Mouse (Mus musculus) NIH3T3 (cell line): ENCODE results near the gene Rps5.
"Not testable (repeated sequence)": the region's sequence is repeated elsewhere in the genome, so short reads cannot be mapped to it uniquely, and the experiment has no call there.

Experiments
- DNase-seq: peaks from one replicate; pipeline ENCODE4 v3.0.0-alpha.2; 2012; ENCODE audit warnings: low read depth

Rps5 gene

GRCm38 (mm10) chr7:12921705-12922465, at the start of gene Rps5:
Rps5 (plus strand) TSS chr7:12922290.
- DNase-seq, result peak; percentile 99

- peak; percentile 73 for DNase-seq
Measured at GRCm38 (mm10) chr7:12874301-12874700, 47.8 kb upstream of the Rps5 start.

- DNase-seq, result no peak
Measured at GRCm38 (mm10) chr7:12880036-12880435, 42.1 kb upstream of the Rps5 start.

- not testable (repeated sequence) for DNase-seq
Measured at GRCm38 (mm10) chr7:12880497-12880896, 41.6 kb upstream of the Rps5 start.

- DNase-seq, result peak; percentile 96
Measured at GRCm38 (mm10) chr7:12880911-12881660, 41.0 kb upstream of the Rps5 start, which contains the start of gene Zfp128. Zfp128 (plus strand) TSS chr7:12881177.

- DNase-seq, result no peak
Measured at GRCm38 (mm10) chr7:12886563-12887266, 35.4 kb upstream of the Rps5 start.

GRCm38 (mm10) chr7:12887585-12887984, 34.5 kb upstream of the Rps5 start:
- no peak for DNase-seq

- no peak for DNase-seq
Measured at GRCm38 (mm10) chr7:12890928-12891327, 31.2 kb upstream of the Rps5 start.

GRCm38 (mm10) chr7:12891334-12891733, 30.8 kb upstream of the Rps5 start:
- DNase-seq, result no peak

GRCm38 (mm10) chr7:12897655-12898410, 24.3 kb upstream of the Rps5 start, which contains the start of gene Zscan22:
Zscan22 (plus strand) TSS chr7:12897815.
- peak; percentile 95 for DNase-seq

- DNase-seq, result no peak
Measured at GRCm38 (mm10) chr7:12901517-12901916, 20.6 kb upstream of the Rps5 start.

- peak; percentile 55 for DNase-seq
Measured at GRCm38 (mm10) chr7:12903623-12904022, 18.5 kb upstream of the Rps5 start.

GRCm38 (mm10) chr7:12905146-12905545, 16.9 kb upstream of the Rps5 start:
- DNase-seq, result peak; percentile 56

- peak; percentile 37 for DNase-seq
Measured at GRCm38 (mm10) chr7:12909498-12909962, 12.6 kb upstream of the Rps5 start.

GRCm38 (mm10) chr7:12910181-12910668, 11.9 kb upstream of the Rps5 start:
- no peak for DNase-seq

GRCm38 (mm10) chr7:12913556-12913955, 8.5 kb upstream of the Rps5 start:
- DNase-seq, result peak; percentile 66

- DNase-seq, result not testable (repeated sequence)
Measured at GRCm38 (mm10) chr7:12920495-12920894, 1.6 kb upstream of the Rps5 start.

GRCm38 (mm10) chr7:12921318-12921704, 779 bp upstream of the Rps5 start:
- DNase-seq, result no peak

- DNase-seq, result no peak
Measured at GRCm38 (mm10) chr7:12922729-12923128, 639 bp downstream of the Rps5 start.

- DNase-seq, result no peak
Measured at GRCm38 (mm10) chr7:12926316-12926715, 4.2 kb downstream of the Rps5 start.

- peak; percentile 42 for DNase-seq
Measured at GRCm38 (mm10) chr7:12927191-12927680, 5.1 kb downstream of the Rps5 start, which contains the start of gene Rnf225. Rnf225 (plus strand) TSS chr7:12927416.
